Mouse (Mus musculus) heart, postnatal 0 days (tissue): ENCODE measurements at regions not wholly inside any gene's neighbourhood (a gene's known extent, or its start where the extent isn't known, plus 50 kb on each side); places are given as distances from the start of the nearest gene placed in this dataset.

Experiments
- ATAC-seq: fragments of 200-750 bp; cut with Nextera tagmentation; 2 replicates; pipeline ENCODE4 v1.8.0; 2017; ENCODE audit warnings: low read depth, moderate number of reproducible peaks, moderate library complexity; ENCODE audit not compliant: insufficient read depth
- DNase-seq: peaks from one replicate; pipeline ENCODE4 v3.0.0-alpha.2; 2016; ENCODE audit warnings: low spot score
- H3K27ac ChIP-seq: fragments of 300-500 bp; sonication (generic); 2 replicates; pipeline ENCODE4 v1.5.1; 2014; ENCODE audit warnings: low read depth, mild to moderate bottlenecking
- H3K27me3 ChIP-seq: fragments of 300-500 bp; sonication (generic); 2 replicates; pipeline ENCODE4 v1.6.1; 2014; ENCODE audit warnings: low read length, mixed read lengths; ENCODE audit not compliant: control insufficient read depth, insufficient read depth
- H3K36me3 ChIP-seq: fragments of 300-500 bp; sonication (generic); replicated peaks from 2 replicates; pipeline ENCODE4 v1.6.1; 2014; ENCODE audit warnings: low read length, mixed read lengths; ENCODE audit not compliant: control insufficient read depth, insufficient read depth
- H3K4me1 ChIP-seq: fragments of 300-500 bp; sonication (generic); 2 replicates; pipeline ENCODE4 v1.6.1; 2014; ENCODE audit warnings: antibody characterized with exemption; ENCODE audit not compliant: control insufficient read depth, insufficient read depth
- H3K4me2 ChIP-seq: fragments of 300-500 bp; sonication (generic); 2 replicates; pipeline ENCODE4 v1.6.1; 2014; ENCODE audit warnings: low read depth, mild to moderate bottlenecking, low read length, moderate library complexity
- H3K4me3 ChIP-seq: fragments of 300-500 bp; sonication (generic); 2 replicates; pipeline ENCODE4 v1.5.1; 2014; ENCODE audit warnings: low read depth, low read length
- H3K9ac ChIP-seq: fragments of 300-500 bp; sonication (generic); replicated peaks from 2 replicates; pipeline ENCODE4 v1.6.1; 2014; ENCODE audit warnings: low read depth, low read length, mixed read lengths
- H3K9me3 ChIP-seq: fragments of 300-500 bp; sonication (generic); replicated peaks from 2 replicates; pipeline ENCODE4 v1.6.1; 2016; ENCODE audit warnings: low read length; ENCODE audit not compliant: control insufficient read depth
- CTCF ChIP-seq: IDR thresholded peaks from 2 replicates; pipeline ENCODE4 v1.5.1; 2016; ENCODE audit warnings: antibody characterized with exemption, control low read depth, low read depth
- EP300 ChIP-seq: IDR thresholded peaks from 2 replicates; pipeline ENCODE4 v1.6.1; 2016; ENCODE audit warnings: antibody characterized with exemption, low read depth
- WGBS: fragments of 180-500 bp; shearing (Covaris S2); extraction: QIAGEN DNeasy Blood & Tissue Kit; methylation state at CpG from one replicate; pipeline ENCODE4 v1.1.7; 2014; 5-methylcytosine and 5-hydroxymethylcytosine counted together

- WGBS: 52% methylated on average over 3 of the region's 3 CpGs
- no peak overlapping the region for H3K9ac ChIP-seq
- no peaks in the 10 kb centered on the region for H3K4me1 ChIP-seq
- no peak for TF ChIP-seq CTCF
- no peak for TF ChIP-seq EP300
- no peaks in the 10 kb centered on the region for H3K27me3 ChIP-seq
- H3K36me3 ChIP-seq: no peaks in the 10 kb centered on the region
- H3K27ac ChIP-seq: no peak overlapping the region
- no peak overlapping the region for H3K4me3 ChIP-seq
- ATAC-seq (no peak), DNase-seq (no peak)
- no peaks in the 10 kb centered on the region for H3K9me3 ChIP-seq
- H3K4me2 ChIP-seq: no peak overlapping the region
These were observed 65.1 kb upstream of the Rad23b start for GRCm38 (mm10) chr4:55284722-55285225.

DNA sequence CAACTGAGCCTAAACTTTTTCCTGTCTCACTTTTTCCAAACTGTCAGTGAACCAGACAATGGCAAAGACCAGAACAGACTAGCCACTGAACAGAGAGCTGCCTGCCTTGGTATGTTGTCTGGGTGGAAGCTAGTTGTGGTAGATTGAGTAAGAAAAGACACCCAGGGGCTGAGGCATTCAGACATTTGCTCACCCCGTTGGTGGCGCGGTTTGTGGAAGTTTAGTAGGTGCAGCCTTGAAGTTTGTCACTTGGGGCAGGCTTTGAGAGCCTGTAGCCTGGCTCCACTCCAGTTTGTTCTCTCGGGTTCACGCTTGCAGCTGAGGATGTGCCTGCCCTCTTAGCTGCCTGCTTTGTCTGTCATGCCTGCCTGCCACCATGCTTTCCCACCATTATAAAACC is 64.2 kb upstream of the Rad23b start:
- 6% methylated on average over 5 of the region's 5 CpGs for WGBS

GRCm38 (mm10) chr4:55288456-55288855 is 61.4 kb upstream of the Rad23b start:
- Histone ChIP-seq H3K27me3 (no peaks in the 10 kb centered on the region), H3K4me3 (no peak overlapping the region), H3K9me3 (no peaks in the 10 kb centered on the region), H3K4me1 (no peaks in the 10 kb centered on the region), H3K4me2 (no peak overlapping the region), H3K9ac (no peak overlapping the region), H3K36me3 (no peaks in the 10 kb centered on the region), H3K27ac (no peak overlapping the region)
- WGBS: 66% methylated on average over 6 of the region's 6 CpGs
- TF ChIP-seq CTCF (no peak), EP300 (no peak)
- ATAC-seq (no peak), DNase-seq (no peak)

More for the DNA sequence above, 64.2 kb upstream of the Rad23b start:
- Histone ChIP-seq H3K4me1 (no peaks in the 10 kb centered on the region), H3K4me2 (no peak overlapping the region), H3K9ac (no peak overlapping the region), H3K27ac (0 out of 2 replicates have a peak overlapping the region, but pooled peaks have one; percentile 25), H3K27me3 (no peaks in the 10 kb centered on the region), H3K36me3 (no peaks in the 10 kb centered on the region), H3K9me3 (no peaks in the 10 kb centered on the region), H3K4me3 (no peak overlapping the region)
- no peak for ATAC-seq
- peak; percentile 47 for DNase-seq
- TF ChIP-seq CTCF: no peak
- TF ChIP-seq EP300: no peak

- no peaks in the 10 kb centered on the region for H3K4me1 ChIP-seq
- ATAC-seq: no peak
- no peak overlapping the region for H3K4me2 ChIP-seq
- 85% methylated on average over 5 of the region's 5 CpGs for WGBS
- H3K36me3 ChIP-seq: no peaks in the 10 kb centered on the region
- no peak overlapping the region for H3K9ac ChIP-seq
- H3K27ac ChIP-seq: no peak overlapping the region
- no peaks in the 10 kb centered on the region for H3K9me3 ChIP-seq
- no peak overlapping the region for H3K4me3 ChIP-seq
- no peak for DNase-seq
- H3K27me3 ChIP-seq: no peaks in the 10 kb centered on the region
- TF ChIP-seq CTCF (peak; percentile 31), EP300 (no peak)
These were observed 57.6 kb upstream of the Rad23b start for GRCm38 (mm10) chr4:55292277-55292676.

DNA sequence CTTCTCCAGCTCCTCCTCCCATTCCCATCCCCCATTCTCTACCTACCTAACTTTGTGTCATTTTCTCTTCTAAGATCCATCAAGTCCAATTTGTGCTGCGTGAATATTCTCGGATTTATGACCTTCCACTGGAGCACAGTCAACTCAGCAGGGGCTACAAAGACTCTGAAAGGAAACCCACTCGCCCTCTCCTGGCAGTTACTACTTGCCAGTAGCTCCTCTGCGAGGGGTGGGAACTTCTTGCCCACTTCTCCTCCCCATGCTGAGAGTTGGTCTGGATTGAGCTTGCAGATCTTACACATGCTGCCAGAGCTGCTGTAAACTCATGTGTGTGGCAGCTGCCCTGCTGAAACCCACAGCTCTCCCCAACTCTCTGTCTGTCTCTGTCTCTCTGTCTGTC is 57.1 kb upstream of the Rad23b start:
- TF ChIP-seq CTCF: no peak
- TF ChIP-seq EP300: no peak
- H3K9ac ChIP-seq: no peak overlapping the region
- H3K4me3 ChIP-seq: no peak overlapping the region
- H3K36me3 ChIP-seq: no peaks in the 10 kb centered on the region
- ATAC-seq: no peak
- WGBS: 62% methylated on average over 4 of the region's 4 CpGs
- DNase-seq: no peak
- no peaks in the 10 kb centered on the region for H3K4me1 ChIP-seq
- no peaks in the 10 kb centered on the region for H3K9me3 ChIP-seq
- no peak overlapping the region for H3K27ac ChIP-seq
- no peaks in the 10 kb centered on the region for H3K27me3 ChIP-seq
- H3K4me2 ChIP-seq: no peak overlapping the region

DNA sequence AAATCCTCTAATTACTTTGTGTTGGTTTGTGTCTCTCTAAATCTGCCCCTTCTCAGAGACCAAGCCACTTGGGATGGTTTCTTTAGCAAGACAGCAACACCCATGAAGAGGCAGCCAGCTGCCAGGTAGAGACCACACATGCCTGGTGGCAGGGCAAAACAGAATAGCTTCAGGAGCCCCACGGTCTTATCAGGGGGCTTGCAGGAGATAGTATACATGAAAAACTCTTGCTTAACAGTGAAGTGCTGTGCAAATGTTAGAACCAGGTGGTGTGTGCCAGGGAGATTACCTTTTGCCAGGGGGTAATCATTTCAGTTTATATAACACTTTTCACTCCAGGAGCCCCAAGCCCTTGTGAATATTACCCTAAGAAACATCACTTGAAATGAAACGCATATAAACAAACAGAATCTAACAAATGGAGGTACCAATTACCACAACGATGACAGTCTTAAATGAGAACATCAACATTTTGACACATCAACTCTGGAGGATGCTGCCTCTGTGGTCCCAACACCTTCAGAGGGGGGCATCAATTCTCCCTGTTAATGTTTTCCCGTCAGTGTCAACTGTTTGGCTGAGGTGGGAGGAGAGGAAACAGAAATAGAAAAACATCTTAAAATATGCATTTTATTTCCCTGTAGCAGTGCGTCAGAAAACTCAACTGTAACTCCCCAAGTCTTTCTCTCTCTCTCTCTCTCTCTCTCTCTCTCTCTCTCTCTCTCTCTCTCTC is 56.3 kb upstream of the Rad23b start:
- no peak for TF ChIP-seq CTCF
- TF ChIP-seq EP300: no peak
- Histone ChIP-seq H3K36me3 (no peaks in the 10 kb centered on the region), H3K9ac (no peak overlapping the region), H3K9me3 (no peaks in the 10 kb centered on the region), H3K27ac (no peak overlapping the region), H3K4me1 (no peaks in the 10 kb centered on the region), H3K4me3 (no peak overlapping the region), H3K27me3 (no peaks in the 10 kb centered on the region), H3K4me2 (peak overlapping the region; percentile 66)
- no peak for DNase-seq
- ATAC-seq: no peak
- WGBS: 20% methylated on average over 5 of the region's 5 CpGs
